Mouse (Mus musculus) central nervous system, embryonic 11.5 days (tissue): ENCODE results near the gene Snai1. TPM values are rescaled to one million over a fixed set of nuclear protein-coding genes. Genes with fewer than 3 reads are reported as not detected.

Experiments used
- polyA plus RNA-seq: library from polyadenylated mRNA; depleted of rRNA; stranded (reverse); fragments of >200 nt; gene quantifications from 2 replicates; pipeline ENCODE4 v1.2.3, GENCODE M21; 2012; rRNA removed

Gene Snai1
- 14.7 and 46.6 TPM in 2 replicates for polyA plus RNA-seq

DNA sequence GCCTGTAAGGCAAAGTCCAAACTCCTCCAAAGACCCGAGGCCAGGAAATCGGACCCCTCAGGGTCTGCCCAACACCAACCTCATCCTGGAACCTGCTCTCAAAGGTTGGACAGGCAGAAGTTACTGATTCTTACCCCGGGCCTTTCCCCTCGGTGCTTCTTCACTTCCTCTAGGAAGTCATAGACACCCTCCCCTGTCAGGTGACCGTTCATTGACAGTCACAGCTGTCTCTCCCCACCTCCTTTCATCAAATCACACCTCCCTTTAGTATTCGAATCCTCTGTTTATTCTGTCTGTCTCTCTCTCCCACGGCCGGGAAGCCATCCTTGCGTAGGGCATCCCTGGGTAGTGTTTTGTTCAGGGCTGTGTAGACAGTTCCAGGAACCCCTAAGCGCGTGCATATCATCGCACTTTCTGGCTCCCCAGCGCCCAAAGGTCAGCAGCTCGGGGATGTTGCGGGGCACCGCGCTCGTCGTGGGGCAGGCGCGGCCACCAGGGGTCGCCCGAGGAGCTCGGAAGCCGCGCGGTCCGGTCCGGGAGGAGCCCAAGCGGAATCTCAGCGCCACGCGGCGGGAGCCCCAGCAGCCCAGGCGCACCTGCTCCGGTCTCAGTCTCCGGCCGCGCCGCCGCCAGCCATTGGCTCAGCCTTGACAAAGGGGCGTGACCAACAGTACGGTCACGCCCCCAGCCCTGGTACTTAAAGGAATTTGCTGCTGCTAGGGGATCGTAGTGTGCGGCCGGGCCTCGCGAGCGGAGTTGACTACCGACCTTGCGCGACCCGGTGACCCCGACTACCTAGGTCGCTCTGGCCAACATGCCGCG, at the start of gene Snai1:
Gene Snai1 (plus strand): TSS at position 720 of the 822 bp plus-strand sequence.

GRCm38 (mm10) chr2:167491757-167492708, 46.0 kb upstream of the Snai1 start, which contains the start of gene Rnf114:
Gene Rnf114, plus strand, starts transcription at chr2:167492645.

GRCm38 (mm10) chr2:167492713-167493636, 45.0 kb upstream of the Snai1 start, which contains the start of gene Spata2:
Gene Spata2, minus strand, starts transcription at chr2:167492887.

Other genes with a start within 250 kb of the Snai1 start
- gene B4galt5, start 189.0 kb upstream of the Snai1 start, polyA plus RNA-seq, result 28.6 and 37.5 TPM in 2 replicates
- gene Slc9a8, start 116.5 kb upstream of the Snai1 start, polyA plus RNA-seq, result 22.8 and 41.0 TPM in 2 replicates
- gene Rnf114, start 45.5 kb upstream of the Snai1 start, polyA plus RNA-seq, result 74.8 and 110 TPM in 2 replicates
- 22.9 and 26.1 TPM in 2 replicates for gene Spata2, start 45.3 kb upstream of the Snai1 start, polyA plus RNA-seq
- 119 and 151 TPM in 2 replicates for gene Ube2v1, start 93.9 kb downstream of the Snai1 start, polyA plus RNA-seq
- 3.4 TPM in 1 of 2 replicates, not detected in the other for gene Gm20431, start 123.3 kb downstream of the Snai1 start, polyA plus RNA-seq
- gene Cebpb, start 150.7 kb downstream of the Snai1 start, polyA plus RNA-seq, result 6.3 and 6.8 TPM in 2 replicates
- gene Tmem189, start 151.6 kb downstream of the Snai1 start, polyA plus RNA-seq, result 33.8 and 44.3 TPM in 2 replicates